22 mouse cellular contexts compared by ENCODE assay signal in genomic region chr7:75576851-75577250, GRCm38 (mm10).
DNase-seq lines count a peak whose midpoint lies in the region; ATAC-seq and TF ChIP-seq lines count a peak whose summit lies in the region.
"Had no signal": no experiment of that assay in that cellular context is flagged by ENCODE, and none has a peak within 500 bp of the region (broad histone marks: within the 10 kb centered on the region; RNA-seq: fewer than 3 reads in every experiment).

No protein-coding gene starts in this region.

- DNase-seq in CD4-positive, CD25-positive, alpha-beta regulatory T cell, adult 2 months (ENCODE audit: low read depth, low spot score) = peak; percentile 46
- DNase-seq in lung, postnatal 0 days (ENCODE audit: low spot score) = no peak
- no peak for DNase-seq in lung, postnatal 4 days
- no peak for DNase-seq in left cerebral cortex, adult 11 months (ENCODE audit: low spot score)
- DNase-seq: adrenal gland, adult 2 months; cerebellum, adult 8-10 months; cerebellum, postnatal 25 days; kidney, adult 18-20 months; layer of hippocampus, postnatal 36 days had no signal

- 0 out of 2 replicates have a peak overlapping the region, but pooled peaks have one; percentile 2 for H3K27ac ChIP-seq in heart, embryonic 15.5 days
- H3K27ac ChIP-seq in heart, embryonic 11.5 days (ENCODE audit: low read depth, low read length) = no peak overlapping the region
- no peak overlapping the region for H3K27ac ChIP-seq in lung, postnatal 0 days (ENCODE audit: low read length)
- no peak overlapping the region for H3K27ac ChIP-seq in forebrain, embryonic 12.5 days
- H3K27ac ChIP-seq: hindbrain, embryonic 13.5 days; limb, embryonic 10.5 days; limb, embryonic 15.5 days; liver, embryonic 14.5 days; midbrain, embryonic 13.5 days had no signal

- ATAC-seq in CD4-positive, CD25-positive, alpha-beta regulatory T cell, adult 4 months = no peak
- no peak for ATAC-seq in heart, embryonic 15.5 days (replicated peaks; ENCODE audit: insufficient number of reproducible peaks, insufficient read depth, low FRiP score, low read depth)
- no peak for ATAC-seq in heart, embryonic 11.5 days (replicated peaks; ENCODE audit: insufficient number of reproducible peaks, low FRiP score, low TSS enrichment)
- ATAC-seq in lung, postnatal 0 days = no peak
- no peak for ATAC-seq in forebrain, embryonic 12.5 days (ENCODE audit: low FRiP score)
- ATAC-seq: activated CD4-positive, CD25-positive, alpha-beta regulatory T cell, adult 4 months; forebrain, embryonic 14.5 days; midbrain, embryonic 13.5 days had no signal

- no peak overlapping the region for H3K9ac ChIP-seq in heart, embryonic 15.5 days
- no peak overlapping the region for H3K9ac ChIP-seq in heart, embryonic 11.5 days (ENCODE audit: low read depth, low read length)
- no peak overlapping the region for H3K9ac ChIP-seq in lung, postnatal 0 days (replicated peaks; ENCODE audit: low read depth)
- H3K9ac ChIP-seq in forebrain, embryonic 12.5 days = no peak overlapping the region
- H3K9ac ChIP-seq: hindbrain, embryonic 13.5 days; limb, embryonic 15.5 days; liver, embryonic 14.5 days; lung, embryonic 14.5 days; midbrain, embryonic 13.5 days had no signal

- TF ChIP-seq EP300 in lung, postnatal 0 days (IDR thresholded peaks at IDR 0.05) = no peak

- H3K27me3 ChIP-seq in heart, embryonic 15.5 days = no peaks in the 10 kb centered on the region
- no peaks in the 10 kb centered on the region for H3K27me3 ChIP-seq in heart, embryonic 11.5 days (ENCODE audit: control insufficient read depth, insufficient read depth, low read length)
- H3K27me3 ChIP-seq in lung, postnatal 0 days (replicated peaks; ENCODE audit: insufficient read depth, low read length) = no peaks in the 10 kb centered on the region
- H3K27me3 ChIP-seq in forebrain, embryonic 12.5 days = no peaks in the 10 kb centered on the region
- H3K27me3 ChIP-seq: hindbrain, embryonic 13.5 days; limb, embryonic 15.5 days; megakaryocyte, embryonic 14.5 days; midbrain, embryonic 13.5 days had no signal

- no peak overlapping the region for H3K4me3 ChIP-seq in heart, embryonic 15.5 days
- H3K4me3 ChIP-seq in heart, embryonic 11.5 days (ENCODE audit: low read depth, low read length) = no peak overlapping the region
- no peak overlapping the region for H3K4me3 ChIP-seq in lung, postnatal 0 days (ENCODE audit: low read depth, low read length)
- H3K4me3 ChIP-seq in forebrain, embryonic 12.5 days (replicated peaks) = no peak overlapping the region
- H3K4me3 ChIP-seq: hindbrain, embryonic 13.5 days; limb, embryonic 10.5 days; limb, embryonic 15.5 days; megakaryocyte, embryonic 14.5 days; midbrain, embryonic 13.5 days had no signal

- WGBS in heart, embryonic 15.5 days = 93% methylated on average over 2 of the region's 2 CpGs
- WGBS in heart, embryonic 11.5 days (ENCODE audit: insufficient replicate concordance) = 90% methylated on average over 2 of the region's 2 CpGs
- 96% methylated on average over 2 of the region's 2 CpGs for WGBS in lung, postnatal 0 days
- 98% methylated on average over 2 of the region's 2 CpGs for WGBS in forebrain, embryonic 12.5 days

- H3K9me3 ChIP-seq in heart, embryonic 15.5 days (replicated peaks) = no peaks in the 10 kb centered on the region
- H3K9me3 ChIP-seq in heart, embryonic 11.5 days (replicated peaks; ENCODE audit: control insufficient read depth, low read length) = no peaks in the 10 kb centered on the region
- no peaks in the 10 kb centered on the region for H3K9me3 ChIP-seq in lung, postnatal 0 days (ENCODE audit: low read length)
- H3K9me3 ChIP-seq in forebrain, embryonic 12.5 days = no peaks in the 10 kb centered on the region
- H3K9me3 ChIP-seq: hindbrain, embryonic 13.5 days; limb, embryonic 10.5 days; limb, embryonic 15.5 days; megakaryocyte, embryonic 14.5 days; midbrain, embryonic 13.5 days had no signal

- H3K4me2 ChIP-seq in heart, embryonic 15.5 days = no peak overlapping the region
- no peak overlapping the region for H3K4me2 ChIP-seq in heart, embryonic 11.5 days
- H3K4me2 ChIP-seq in lung, postnatal 0 days (replicated peaks; ENCODE audit: low read depth, low read length) = no peak overlapping the region
- no peak overlapping the region for H3K4me2 ChIP-seq in forebrain, embryonic 12.5 days
- H3K4me2 ChIP-seq: hindbrain, embryonic 13.5 days; limb, embryonic 15.5 days; lung, embryonic 14.5 days; midbrain, embryonic 13.5 days had no signal

- peaks cover 32% of the 10 kb centered on the region for H3K4me1 ChIP-seq in heart, embryonic 15.5 days (replicated peaks)
- H3K4me1 ChIP-seq in heart, embryonic 11.5 days (ENCODE audit: control insufficient read depth, insufficient read depth, low read length) = peaks cover 26% of the 10 kb centered on the region
- H3K4me1 ChIP-seq in lung, postnatal 0 days (ENCODE audit: insufficient read depth, low read depth, low read length) = peaks cover 10% of the 10 kb centered on the region; the same call in 1 of the 2 replicates
- H3K4me1 ChIP-seq in forebrain, embryonic 12.5 days = no peaks in the 10 kb centered on the region
- H3K4me1 ChIP-seq: hindbrain, embryonic 13.5 days had no signal

- H3K36me3 ChIP-seq in heart, embryonic 15.5 days = peaks cover 8% of the 10 kb centered on the region; the same call in 1 of the 2 replicates
- 0 out of 2 replicates have a peak, but pooled peaks cover 3% of the 10 kb centered on the region for H3K36me3 ChIP-seq in heart, embryonic 11.5 days (ENCODE audit: control insufficient read depth, insufficient read depth, low read length)
- H3K36me3 ChIP-seq in lung, postnatal 0 days (ENCODE audit: insufficient read depth, low read length) = no peaks in the 10 kb centered on the region
- 0 out of 2 replicates have a peak, but pooled peaks cover 5% of the 10 kb centered on the region for H3K36me3 ChIP-seq in forebrain, embryonic 12.5 days (replicated peaks)

- TF ChIP-seq CTCF in lung, postnatal 0 days (IDR thresholded peaks at IDR 0.05) = peak; percentile 19; the same call in 1 of the 2 replicates
